Mouse (Mus musculus) testis, postnatal 10 days (tissue): Measurements from ENCODE around the gene Rhox2h.
"Not testable (repeated sequence)": the region's sequence is repeated elsewhere in the genome, so short reads cannot be mapped to it uniquely, and the experiment has no call there.

Source experiments
- DNase-seq: peaks from one replicate; pipeline ENCODE4 v3.0.0; 2021; ENCODE audit warnings: low spot score

The Rhox2h gene

DNA sequence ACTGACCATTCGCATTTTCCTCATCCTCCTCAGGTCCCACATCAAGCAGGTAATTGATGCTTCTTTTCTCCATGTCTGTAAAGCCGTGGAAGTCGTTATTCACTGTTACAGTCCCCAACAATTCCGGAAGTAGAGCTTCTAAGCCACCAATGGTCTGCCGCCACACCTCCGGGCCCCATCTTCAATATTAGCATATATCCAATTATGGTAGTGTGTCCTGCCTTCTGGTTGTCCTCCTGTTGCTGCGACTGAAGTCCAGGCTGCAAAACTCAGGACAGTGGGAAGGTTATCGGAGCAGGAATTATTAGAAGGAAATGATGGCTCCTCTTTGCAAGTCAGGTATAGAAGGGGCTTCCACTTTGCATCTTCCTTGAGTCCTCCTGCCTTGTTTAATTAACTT, at the start of gene Rhox2h:
Gene Rhox2h (minus strand): TSS at position 101 of the 400 bp plus-strand sequence.
- not testable (repeated sequence) for DNase-seq

DNA sequence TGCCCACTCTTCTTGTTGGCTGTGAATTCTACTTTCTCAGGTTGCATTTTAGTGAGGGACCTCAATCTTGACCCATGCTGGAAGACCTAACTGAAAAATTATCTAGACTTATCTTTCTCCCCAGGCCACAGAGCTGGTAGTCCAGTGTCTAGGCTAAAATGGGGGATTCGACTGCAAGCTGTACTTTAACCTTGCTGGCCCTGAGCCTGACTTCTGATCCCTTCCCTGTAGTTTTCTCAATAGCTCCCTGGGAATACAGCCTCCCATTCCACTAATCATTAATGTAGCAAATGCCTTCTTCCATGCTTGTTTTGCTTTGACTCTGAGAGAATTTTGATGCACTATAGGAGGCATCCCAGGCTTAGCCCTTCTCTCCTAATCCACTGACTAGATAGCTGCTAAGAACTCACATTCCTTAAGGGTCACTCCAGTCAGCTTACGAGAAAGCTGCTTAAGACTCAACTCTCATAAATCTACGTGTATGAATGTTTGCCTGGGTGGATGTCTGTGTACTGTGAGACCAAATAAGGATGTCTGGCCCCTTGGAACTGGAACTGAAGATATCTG, 28.8 kb upstream of the Rhox2h start:
- no peak for DNase-seq

- DNase-seq = no peak
Observed at GRCm38 (mm10) chrX:37692261-37692660, 19.2 kb upstream of the Rhox2h start.

DNA sequence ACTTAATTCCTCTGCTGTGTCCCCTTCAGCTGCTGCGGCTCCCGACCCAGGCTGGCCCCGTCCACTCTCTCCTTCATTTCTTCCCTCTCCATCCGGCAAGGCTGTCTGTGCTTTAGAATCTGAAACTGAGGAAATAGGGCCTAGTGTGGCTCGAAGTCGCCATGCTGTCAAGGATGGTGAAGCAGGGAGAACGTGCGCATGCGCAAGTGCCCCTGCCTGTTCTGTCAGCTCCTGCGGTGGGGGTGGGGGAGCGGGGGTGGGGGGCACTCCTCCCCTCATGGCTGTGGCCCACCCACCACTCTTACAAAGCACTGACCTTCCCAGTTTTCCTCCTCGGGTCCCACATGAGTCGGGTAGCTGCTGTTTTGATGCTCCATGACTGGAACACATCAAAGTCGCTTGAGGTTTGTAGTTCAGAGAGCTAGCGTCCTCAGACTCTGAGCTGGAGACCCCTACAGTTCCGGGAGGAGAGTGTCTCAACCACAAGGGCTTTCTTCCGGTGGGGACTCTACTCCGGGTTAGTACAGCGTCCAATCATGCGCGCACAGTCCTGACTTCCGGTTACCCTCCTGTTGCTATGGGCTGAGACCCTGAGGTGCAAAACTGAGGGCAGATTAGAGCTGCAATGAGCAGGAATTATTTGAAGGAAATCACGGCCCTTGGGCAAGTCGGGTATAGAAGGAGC, 10.1 kb upstream of the Rhox2h start:
- no peak for DNase-seq

DNA sequence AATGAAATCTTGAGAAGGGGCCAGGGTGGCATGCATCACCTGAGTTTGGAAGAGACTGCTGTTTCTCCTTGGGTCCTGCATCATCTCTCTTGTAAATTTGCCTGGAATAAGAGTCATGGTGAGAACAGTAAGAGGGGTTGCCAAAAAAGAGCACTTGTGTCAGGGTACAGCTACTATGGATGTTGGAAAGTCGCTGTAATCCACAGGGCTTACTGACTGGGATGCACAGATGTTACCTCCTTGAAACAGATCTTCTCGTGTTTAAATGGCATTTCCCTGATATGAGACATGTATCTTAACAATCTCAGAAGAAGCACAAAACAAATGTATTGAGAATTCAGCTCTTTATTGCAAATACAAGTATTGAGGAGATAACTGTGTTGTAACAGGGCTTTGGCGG, 4.4 kb downstream of the Rhox2h start, which contains the start of gene Rhox3h:
Gene Rhox3h (minus strand): TSS at position 101 of the 400 bp plus-strand sequence.
- not testable (repeated sequence) for DNase-seq

DNA sequence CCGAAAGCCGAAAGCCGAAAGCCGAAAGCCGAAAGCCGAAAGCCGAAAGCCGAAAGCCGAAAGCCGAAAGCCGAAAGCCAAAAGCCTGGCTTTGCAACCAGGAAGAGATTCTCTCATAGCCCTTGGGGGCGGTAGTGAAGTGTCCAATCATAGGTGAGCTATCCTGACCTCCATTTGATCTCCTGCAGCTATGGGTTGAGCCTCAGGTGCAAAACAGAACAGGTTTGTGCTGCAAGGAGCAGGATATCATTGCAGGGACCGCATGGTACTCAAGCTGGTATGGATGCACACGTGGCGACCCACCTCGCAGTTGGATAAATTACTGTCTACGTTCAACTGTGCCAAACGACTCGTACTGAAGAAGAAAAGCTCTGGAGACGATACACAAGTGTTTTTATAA, 21.9 kb downstream of the Rhox2h start, which contains the start of gene Rhox4g:
Gene Rhox4g (minus strand): TSS at position 101 of the 400 bp plus-strand sequence.
- DNase-seq = not testable (repeated sequence)

GRCm38 (mm10) chrX:37643370-37643769, 29.7 kb downstream of the Rhox2h start, which contains the start of gene Rhox2g:
Gene Rhox2g (minus strand): TSS chrX:37643470.
- DNase-seq = not testable (repeated sequence)

- not testable (repeated sequence) for DNase-seq
Observed at GRCm38 (mm10) chrX:37628512-37628911, 44.6 kb downstream of the Rhox2h start, which contains the start of gene Rhox3g. Gene Rhox3g (minus strand): TSS chrX:37628612.
